Mouse (Mus musculus): ENCODE data around the gene Tldc1. TPM values are rescaled to one million over a fixed set of nuclear protein-coding genes. Genes with fewer than 3 reads are reported as not detected.

Gene Tldc1
- total and polyA plus RNA-seq, 3 experiments, result 6.6 to 10.7 (median 8.4) TPM

GRCm38 (mm10) chr8:119823278-119823677, 45.1 kb upstream of the Tldc1 start:
- Histone ChIP-seq H3K4me1 (ENCODE audit: insufficient read depth, low read depth, low read length) (peaks cover 25% of the 10 kb centered on the region), H3K27me3 (ENCODE audit: insufficient read depth, low read length) (peaks cover 41% of the 10 kb centered on the region), H3K9me3 (replicated peaks) (no peaks in the 10 kb centered on the region), H3K36me3 (replicated peaks) (no peaks in the 10 kb centered on the region), H3K4me3 (ENCODE audit: low read depth, low read length) (no peak overlapping the region)
- DNase-seq (ENCODE audit: low spot score) (no peak), ATAC-seq (ENCODE audit: extremely low read depth, insufficient number of reproducible peaks, low FRiP score, poor library complexity, severe bottlenecking) (no peak)
- TF ChIP-seq POLR2AphosphoS5 (IDR thresholded peaks at IDR 0.05; ENCODE audit: insufficient replicate concordance, low read depth, low read length), result no peak
- TF ChIP-seq CTCF (IDR thresholded peaks at IDR 0.05; ENCODE audit: low read depth, low read length), result no peak
- no peak for TF ChIP-seq TAL1 (conservative IDR thresholded peaks at IDR 0.05; ENCODE audit: low read depth, low read length)
- TF ChIP-seq GATA1 (IDR thresholded peaks at IDR 0.05; ENCODE audit: borderline replicate concordance, low read length), result no peak
- TF ChIP-seq GATA2 (IDR thresholded peaks at IDR 0.05; ENCODE audit: borderline replicate concordance, low read depth, low read length), result no peak

- DNase-seq (ENCODE audit: low spot score), result no peak
- no peaks in the 10 kb centered on the region for H3K36me3 ChIP-seq (replicated peaks)
Measured at GRCm38 (mm10) chr8:119821691-119822090, 43.5 kb upstream of the Tldc1 start.

GRCm38 (mm10) chr8:119819976-119820375, 41.8 kb upstream of the Tldc1 start:
- H3K4me3 ChIP-seq (ENCODE audit: low read depth, low read length), result no peak overlapping the region
- TF ChIP-seq GATA2 (IDR thresholded peaks at IDR 0.05; ENCODE audit: borderline replicate concordance, low read depth, low read length) (no peak), POLR2AphosphoS5 (IDR thresholded peaks at IDR 0.05; ENCODE audit: insufficient replicate concordance, low read depth, low read length) (no peak), GATA1 (IDR thresholded peaks at IDR 0.05; ENCODE audit: borderline replicate concordance, low read length) (no peak), TAL1 (conservative IDR thresholded peaks at IDR 0.05; ENCODE audit: low read depth, low read length) (no peak), CTCF (IDR thresholded peaks at IDR 0.05; ENCODE audit: low read depth, low read length) (no peak)
- peaks cover 2% of the 10 kb centered on the region; the same call in 1 of the 2 replicates for H3K4me1 ChIP-seq (ENCODE audit: insufficient read depth, low read depth, low read length)
- H3K9me3 ChIP-seq (replicated peaks), result no peaks in the 10 kb centered on the region
- no peak for DNase-seq (ENCODE audit: low spot score)
- H3K27me3 ChIP-seq (ENCODE audit: insufficient read depth, low read length), result peaks cover 53% of the 10 kb centered on the region
- H3K36me3 ChIP-seq (replicated peaks), result no peaks in the 10 kb centered on the region
- no peak for ATAC-seq (ENCODE audit: extremely low read depth, insufficient number of reproducible peaks, low FRiP score, poor library complexity, severe bottlenecking)

More at GRCm38 (mm10) chr8:119821691-119822090, 43.5 kb upstream of the Tldc1 start:
- no peak overlapping the region for H3K4me3 ChIP-seq (ENCODE audit: low read depth, low read length)
- peaks cover 46% of the 10 kb centered on the region for H3K27me3 ChIP-seq (ENCODE audit: insufficient read depth, low read length)
- ATAC-seq (ENCODE audit: extremely low read depth, insufficient number of reproducible peaks, low FRiP score, poor library complexity, severe bottlenecking), result no peak
- peaks cover 15% of the 10 kb centered on the region for H3K4me1 ChIP-seq (ENCODE audit: insufficient read depth, low read depth, low read length)
- no peaks in the 10 kb centered on the region for H3K9me3 ChIP-seq (replicated peaks)
- no peak for TF ChIP-seq CTCF (IDR thresholded peaks at IDR 0.05; ENCODE audit: low read depth, low read length)
- TF ChIP-seq GATA1 (IDR thresholded peaks at IDR 0.05; ENCODE audit: borderline replicate concordance, low read length), result no peak
- TF ChIP-seq POLR2AphosphoS5 (IDR thresholded peaks at IDR 0.05; ENCODE audit: insufficient replicate concordance, low read depth, low read length), result no peak
- TF ChIP-seq TAL1 (conservative IDR thresholded peaks at IDR 0.05; ENCODE audit: low read depth, low read length), result no peak
- no peak for TF ChIP-seq GATA2 (IDR thresholded peaks at IDR 0.05; ENCODE audit: borderline replicate concordance, low read depth, low read length)

GRCm38 (mm10) chr8:119819316-119819715, 41.1 kb upstream of the Tldc1 start:
- DNase-seq (ENCODE audit: low spot score) (no peak), ATAC-seq (ENCODE audit: extremely low read depth, insufficient number of reproducible peaks, low FRiP score, poor library complexity, severe bottlenecking) (no peak)
- H3K9me3 ChIP-seq (replicated peaks), result no peaks in the 10 kb centered on the region
- H3K4me3 ChIP-seq (ENCODE audit: low read depth, low read length), result no peak overlapping the region
- H3K27me3 ChIP-seq (ENCODE audit: insufficient read depth, low read length), result peaks cover 51% of the 10 kb centered on the region
- H3K36me3 ChIP-seq (replicated peaks), result no peaks in the 10 kb centered on the region
- TF ChIP-seq CTCF (IDR thresholded peaks at IDR 0.05; ENCODE audit: low read depth, low read length), result no peak
- TF ChIP-seq TAL1 (conservative IDR thresholded peaks at IDR 0.05; ENCODE audit: low read depth, low read length), result no peak
- TF ChIP-seq GATA2 (IDR thresholded peaks at IDR 0.05; ENCODE audit: borderline replicate concordance, low read depth, low read length), result no peak
- no peak for TF ChIP-seq POLR2AphosphoS5 (IDR thresholded peaks at IDR 0.05; ENCODE audit: insufficient replicate concordance, low read depth, low read length)
- no peak for TF ChIP-seq GATA1 (IDR thresholded peaks at IDR 0.05; ENCODE audit: borderline replicate concordance, low read length)
- H3K4me1 ChIP-seq (ENCODE audit: insufficient read depth, low read depth, low read length), result no peaks in the 10 kb centered on the region

- TF ChIP-seq TAL1 (conservative IDR thresholded peaks at IDR 0.05; ENCODE audit: low read depth, low read length) (no peak), GATA1 (IDR thresholded peaks at IDR 0.05; ENCODE audit: borderline replicate concordance, low read length) (no peak), POLR2AphosphoS5 (IDR thresholded peaks at IDR 0.05; ENCODE audit: insufficient replicate concordance, low read depth, low read length) (no peak), GATA2 (IDR thresholded peaks at IDR 0.05; ENCODE audit: borderline replicate concordance, low read depth, low read length) (no peak), CTCF (IDR thresholded peaks at IDR 0.05; ENCODE audit: low read depth, low read length) (no peak)
- H3K4me1 ChIP-seq (ENCODE audit: insufficient read depth, low read depth, low read length), result peaks cover 13% of the 10 kb centered on the region; the same call in 1 of the 2 replicates
- H3K36me3 ChIP-seq (replicated peaks), result no peaks in the 10 kb centered on the region
- peaks cover 47% of the 10 kb centered on the region for H3K27me3 ChIP-seq (ENCODE audit: insufficient read depth, low read length)
- H3K4me3 ChIP-seq (ENCODE audit: low read depth, low read length), result no peak overlapping the region
- DNase-seq (ENCODE audit: low spot score) (no peak), ATAC-seq (ENCODE audit: extremely low read depth, insufficient number of reproducible peaks, low FRiP score, poor library complexity, severe bottlenecking) (no peak)
- H3K9me3 ChIP-seq (replicated peaks), result no peaks in the 10 kb centered on the region
Measured at GRCm38 (mm10) chr8:119817446-119817845, 39.2 kb upstream of the Tldc1 start.

- peaks cover 45% of the 10 kb centered on the region for H3K27me3 ChIP-seq (ENCODE audit: insufficient read depth, low read length)
- no peak for DNase-seq (ENCODE audit: low spot score)
- no peaks in the 10 kb centered on the region for H3K9me3 ChIP-seq (replicated peaks)
- H3K4me1 ChIP-seq (ENCODE audit: insufficient read depth, low read depth, low read length), result peaks cover 18% of the 10 kb centered on the region
- ATAC-seq (ENCODE audit: extremely low read depth, insufficient number of reproducible peaks, low FRiP score, poor library complexity, severe bottlenecking), result no peak
- H3K36me3 ChIP-seq (replicated peaks), result no peaks in the 10 kb centered on the region
- H3K4me3 ChIP-seq (ENCODE audit: low read depth, low read length), result no peak overlapping the region
- TF ChIP-seq TAL1 (conservative IDR thresholded peaks at IDR 0.05; ENCODE audit: low read depth, low read length), result no peak
- no peak for TF ChIP-seq CTCF (IDR thresholded peaks at IDR 0.05; ENCODE audit: low read depth, low read length)
- TF ChIP-seq GATA2 (IDR thresholded peaks at IDR 0.05; ENCODE audit: borderline replicate concordance, low read depth, low read length), result no peak
- no peak for TF ChIP-seq GATA1 (IDR thresholded peaks at IDR 0.05; ENCODE audit: borderline replicate concordance, low read length)
- no peak for TF ChIP-seq POLR2AphosphoS5 (IDR thresholded peaks at IDR 0.05; ENCODE audit: insufficient replicate concordance, low read depth, low read length)
Measured at GRCm38 (mm10) chr8:119816219-119816618, 38.0 kb upstream of the Tldc1 start.

All from G1E (cell line).